Mouse (Mus musculus) WW6 (cell line): ENCODE measurements around the gene Mybpc3.
"Not testable (repeated sequence)": the region's sequence is repeated elsewhere in the genome, so short reads cannot be mapped to it uniquely, and the experiment has no call there.

ENCODE experiments used
- DNase-seq: peaks from one replicate; pipeline ENCODE4 v3.0.0-alpha.2; 2013; ENCODE audit warnings: low read depth, low spot score

Gene Mybpc3

GRCm38 (mm10) chr2:91087453-91087852 lies 30.5 kb upstream of the Mybpc3 start:
- no peak for DNase-seq

- DNase-seq, result no peak
Measured at GRCm38 (mm10) chr2:91088987-91089386, 29.0 kb upstream of the Mybpc3 start.

GRCm38 (mm10) chr2:91090208-91090607 lies 27.7 kb upstream of the Mybpc3 start:
- no peak for DNase-seq

- DNase-seq, result no peak
Measured at GRCm38 (mm10) chr2:91090827-91091226, 27.1 kb upstream of the Mybpc3 start.

GRCm38 (mm10) chr2:91096524-91096923 lies 21.4 kb upstream of the Mybpc3 start:
- no peak for DNase-seq

- DNase-seq, result no peak
Measured at GRCm38 (mm10) chr2:91097015-91097414, 20.9 kb upstream of the Mybpc3 start.

GRCm38 (mm10) chr2:91098156-91098555 lies 19.8 kb upstream of the Mybpc3 start:
- no peak for DNase-seq

- DNase-seq, result peak; percentile 53
Measured at GRCm38 (mm10) chr2:91101124-91101740, 16.7 kb upstream of the Mybpc3 start.

- DNase-seq, result no peak
Measured at GRCm38 (mm10) chr2:91108156-91108555, 9.8 kb upstream of the Mybpc3 start.

GRCm38 (mm10) chr2:91109241-91109640 lies 8.7 kb upstream of the Mybpc3 start:
- no peak for DNase-seq

GRCm38 (mm10) chr2:91109807-91110385 lies 8.0 kb upstream of the Mybpc3 start:
- no peak for DNase-seq

- DNase-seq, result no peak
Measured at GRCm38 (mm10) chr2:91110429-91110828, 7.5 kb upstream of the Mybpc3 start.

GRCm38 (mm10) chr2:91111832-91112231 lies 6.1 kb upstream of the Mybpc3 start:
- not testable (repeated sequence) for DNase-seq

- DNase-seq, result no peak
Measured at GRCm38 (mm10) chr2:91112491-91112890, 5.5 kb upstream of the Mybpc3 start.

- DNase-seq, result no peak
Measured at GRCm38 (mm10) chr2:91113334-91113733, 4.6 kb upstream of the Mybpc3 start.

- no peak for DNase-seq
Measured at GRCm38 (mm10) chr2:91113852-91114251, 4.1 kb upstream of the Mybpc3 start.

GRCm38 (mm10) chr2:91114781-91115577 lies 3.0 kb upstream of the Mybpc3 start:
- DNase-seq, result peak; percentile 86

- DNase-seq, result no peak
Measured at GRCm38 (mm10) chr2:91115578-91115970, 2.4 kb upstream of the Mybpc3 start.

GRCm38 (mm10) chr2:91116842-91117241 lies 1.1 kb upstream of the Mybpc3 start:
- no peak for DNase-seq

- DNase-seq, result no peak
Measured at GRCm38 (mm10) chr2:91118647-91119046, 703 bp downstream of the Mybpc3 start.

GRCm38 (mm10) chr2:91119061-91119460 lies 1.1 kb downstream of the Mybpc3 start:
- no peak for DNase-seq

GRCm38 (mm10) chr2:91119551-91119950 lies 1.6 kb downstream of the Mybpc3 start:
- DNase-seq, result no peak

- no peak for DNase-seq
Measured at GRCm38 (mm10) chr2:91120261-91120671, 2.3 kb downstream of the Mybpc3 start.
